13 mouse cellular contexts compared by ENCODE assay signal in genomic region chr16:33167537-33167936, GRCm38 (mm10). TPM values are rescaled to one million over a fixed set of nuclear protein-coding genes. Genes with fewer than 3 reads are reported as not detected.
DNase-seq lines count a peak whose midpoint lies in the region; ATAC-seq and TF ChIP-seq lines count a peak whose summit lies in the region.
"Had no signal": no experiment of that assay in that cellular context is flagged by ENCODE, and none has a peak within 500 bp of the region (broad histone marks: within the 10 kb centered on the region; RNA-seq: fewer than 3 reads in every experiment).

No protein-coding gene starts in this region.

- no peaks in the 10 kb centered on the region for H3K36me3 ChIP-seq in liver, embryonic 13.5 days
- H3K36me3 ChIP-seq in liver, embryonic 12.5 days, result no peaks in the 10 kb centered on the region
- H3K36me3 ChIP-seq: limb, embryonic 13.5 days had no signal

- H3K4me2 ChIP-seq in liver, embryonic 13.5 days, result no peak overlapping the region
- no peak overlapping the region for H3K4me2 ChIP-seq in liver, embryonic 12.5 days
- H3K4me2 ChIP-seq: forebrain, embryonic 13.5 days; limb, embryonic 13.5 days had no signal

- no peak overlapping the region for H3K27ac ChIP-seq in gastrocnemius, adult 2 months
- no peak overlapping the region for H3K27ac ChIP-seq in liver, embryonic 13.5 days
- no peak overlapping the region for H3K27ac ChIP-seq in liver, embryonic 12.5 days
- H3K27ac ChIP-seq: forebrain, embryonic 13.5 days; limb, embryonic 13.5 days had no signal

- H3K4me1 ChIP-seq in liver, embryonic 13.5 days (replicated peaks), result no peaks in the 10 kb centered on the region; the same call in 1 of the 2 replicates
- peaks cover 16% of the 10 kb centered on the region for H3K4me1 ChIP-seq in liver, embryonic 12.5 days
- H3K4me1 ChIP-seq: forebrain, embryonic 13.5 days; limb, embryonic 13.5 days had no signal

- 26% methylated on average over 5 of the region's 5 CpGs for WGBS in liver, embryonic 13.5 days (ENCODE audit: insufficient replicate concordance)
- WGBS in liver, embryonic 12.5 days (ENCODE audit: insufficient replicate concordance), result 29% methylated on average over 5 of the region's 5 CpGs

- intact Hi-C loops in gastrocnemius, adult 2 months (cut with DNase I), result no loop called here
- intact Hi-C loops in gastrocnemius, postnatal 36 days (cut with DNase I), result no loop called here

- no peaks in the 10 kb centered on the region for H3K9me3 ChIP-seq in liver, embryonic 13.5 days (replicated peaks)
- no peaks in the 10 kb centered on the region for H3K9me3 ChIP-seq in liver, embryonic 12.5 days (replicated peaks)
- H3K9me3 ChIP-seq: forebrain, embryonic 13.5 days had no signal

- peak; percentile 36; the same call in 1 of the 2 replicates for TF ChIP-seq CTCF in gastrocnemius, adult 2 months (IDR thresholded peaks at IDR 0.05)

- ATAC-seq in liver, embryonic 13.5 days (ENCODE audit: low read depth), result no peak
- no peak for ATAC-seq in liver, embryonic 12.5 days
- ATAC-seq: forebrain, embryonic 13.5 days had no signal

- DNase-seq in gastrocnemius, adult 2 months, result no peak
- no peak for DNase-seq in gastrocnemius, postnatal 36 days
- DNase-seq in liver, embryonic 13.5 days, result peak; percentile 5
- peak; percentile 42 for DNase-seq in 3T3-L1 (ENCODE audit: low read depth, low spot score)
- DNase-seq in R1 (ENCODE audit: low read depth, low spot score), result peak; percentile 49
- no peak for DNase-seq in adrenal gland, postnatal 10 days
- DNase-seq in spleen, adult 12 weeks (ENCODE audit: low spot score), result no peak
- DNase-seq: cerebellum, adult 9-10 months; heart, postnatal 14 days; retina, postnatal 1 day had no signal

- H3K27me3 ChIP-seq in liver, embryonic 13.5 days, result no peaks in the 10 kb centered on the region
- no peaks in the 10 kb centered on the region for H3K27me3 ChIP-seq in liver, embryonic 12.5 days (replicated peaks)
- H3K27me3 ChIP-seq: forebrain, embryonic 13.5 days; limb, embryonic 13.5 days had no signal

- H3K9ac ChIP-seq in liver, embryonic 13.5 days, result no peak overlapping the region
- H3K9ac ChIP-seq in liver, embryonic 12.5 days, result no peak overlapping the region
- H3K9ac ChIP-seq: forebrain, embryonic 13.5 days; limb, embryonic 13.5 days had no signal

- no peak overlapping the region for H3K4me3 ChIP-seq in gastrocnemius, adult 2 months
- no peak overlapping the region for H3K4me3 ChIP-seq in liver, embryonic 13.5 days (replicated peaks)
- no peak overlapping the region for H3K4me3 ChIP-seq in liver, embryonic 12.5 days
- H3K4me3 ChIP-seq: forebrain, embryonic 13.5 days; limb, embryonic 13.5 days had no signal

RNA-seq across cellular contexts. Expression of gene Osbpl11, which starts 17.3 kb away (rescaled TPM):
- total RNA-seq in gastrocnemius, adult 2 months (2021), result 10 to 100 TPM; 15.5 to 15.6 TPM
- total RNA-seq in gastrocnemius, postnatal 36 days (2021), result 10 to 100 TPM; 13.9 to 15.2 TPM
- 5.2 and 5.8 TPM in 2 replicates for polyA plus RNA-seq in liver, embryonic 13.5 days (2015; fragmentation: Nextera tagmentation; extraction: Ambion mirVana)
- 11.0 and 11.2 TPM in 2 replicates for polyA plus RNA-seq in liver, embryonic 12.5 days (2016; fragmentation: Nextera tagmentation; extraction: Ambion mirVana)
- 10 to 100 TPM; 43.8 to 57.3 TPM for total RNA-seq in adrenal gland, postnatal 10 days (2021)

Comparison
In these comparisons a context has a peak if more than half of its experiments do, and no peak if none do; other contexts are left out.
1. DNase-seq: peak in liver, embryonic 13.5 days (single experiment), 3T3-L1 (single experiment) and R1 (single experiment); none in gastrocnemius, adult 2 months (single experiment), gastrocnemius, postnatal 36 days (0 of 2), adrenal gland, postnatal 10 days (single experiment) and spleen, adult 12 weeks (single experiment).